Mouse (Mus musculus) G1E (cell line): ENCODE results near the gene AW822073.
"Not testable (repeated sequence)": the region's sequence is repeated elsewhere in the genome, so short reads cannot be mapped to it uniquely, and the experiment has no call there.

ENCODE experiments used
- CTCF ChIP-seq: IDR thresholded peaks from 2 replicates; pipeline ENCODE4 v1.5.1; 2012; ENCODE audit warnings: low read depth, low read length, inconsistent platforms, mixed read lengths
- GATA1 ChIP-seq: IDR thresholded peaks from 2 replicates; pipeline ENCODE4 v1.6.1; 2012; ENCODE audit warnings: borderline replicate concordance, low read length, inconsistent platforms, mixed read lengths
- POLR2AphosphoS5 ChIP-seq: IDR thresholded peaks from 2 replicates; pipeline ENCODE4 v1.6.1; 2012; ENCODE audit warnings: low read depth, low read length, inconsistent platforms; ENCODE audit not compliant: insufficient replicate concordance

GRCm38 (mm10) chr10:58221571-58221970 is 3.2 kb downstream of the AW822073 start:
- TF ChIP-seq CTCF, GATA1, POLR2AphosphoS5: not testable (repeated sequence)
